Mouse (Mus musculus): ENCODE results near the gene Mrrf. TPM values are rescaled to one million over a fixed set of nuclear protein-coding genes. Genes with fewer than 3 reads are reported as not detected.

Gene Mrrf
- polyA plus RNA-seq (2012; ENCODE audit: low replicate concordance) = 0.77 and 1.1 TPM in 2 replicates

GRCm38 (mm10) chr2:36136300-36136941 lies at the start of gene Mrrf, which contains the start of gene Rbm18:
Gene Mrrf, plus strand, starts transcription at chr2:36136389.
Gene Rbm18, minus strand, starts transcription at chr2:36136773.

GRCm38 (mm10) chr2:36104956-36105741 lies 31.0 kb upstream of the Mrrf start, which contains the start of gene Lhx6:
Gene Lhx6, minus strand, starts transcription at chr2:36105408.

GRCm38 (mm10) chr2:36230366-36230765 lies 94.2 kb downstream of the Mrrf start, which contains the start of gene Ptgs1:
Gene Ptgs1, plus strand, starts transcription at chr2:36230426.

Other genes starting within 250 kb of the Mrrf start
- gene Ttll11, start 156.5 kb upstream of the Mrrf start, polyA plus RNA-seq (2012; ENCODE audit: low replicate concordance) = 0.51 and 1.1 TPM in 2 replicates
- gene Ndufa8, start 87.0 kb upstream of the Mrrf start, polyA plus RNA-seq (2012; ENCODE audit: low replicate concordance) = 28.6 and 33.6 TPM in 2 replicates
- gene Morn5, start 86.9 kb upstream of the Mrrf start, polyA plus RNA-seq (2012; ENCODE audit: low replicate concordance) = not detected in 2 replicates
- 0.15 TPM in 1 of 2 replicates, not detected in the other for gene Lhx6, start 31.0 kb upstream of the Mrrf start, polyA plus RNA-seq (2012; ENCODE audit: low replicate concordance)
- 10.2 and 12.1 TPM in 2 replicates for gene Rbm18, start 384 bp downstream of the Mrrf start, polyA plus RNA-seq (2012; ENCODE audit: low replicate concordance)
- gene Ptgs1, start 94.0 kb downstream of the Mrrf start, polyA plus RNA-seq (2012; ENCODE audit: low replicate concordance) = 13.3 and 13.6 TPM in 2 replicates
- gene Olfr338, start 237.1 kb downstream of the Mrrf start, polyA plus RNA-seq (2012; ENCODE audit: low replicate concordance) = not detected in 2 replicates